Mouse (Mus musculus) heart, adult 2 months (tissue): ENCODE measurements at regions not wholly inside any gene's neighbourhood (a gene's known extent, or its start where the extent isn't known, plus 50 kb on each side); places are given as distances from the start of the nearest gene placed in this dataset.

Source experiments
- CTCF ChIP-seq: fragments of 200-600 bp; IDR thresholded peaks from 2 replicates; pipeline ENCODE4 v1.8.1; 2022; ENCODE audit warnings: antibody characterized with exemption, mild to moderate bottlenecking, moderate library complexity
- EP300 ChIP-seq: fragments of 200-500 bp; IDR thresholded peaks from 2 replicates; pipeline ENCODE4 v1.6.1; 2011; ENCODE audit warnings: low read depth, low read length, control low read depth; ENCODE audit not compliant: insufficient read depth
- POLR2A ChIP-seq: fragments of 200-500 bp; IDR thresholded peaks from 2 replicates; pipeline ENCODE4 v1.6.1; 2011; ENCODE audit warnings: mild to moderate bottlenecking, low read depth, low read length, control low read depth; ENCODE audit not compliant: insufficient read depth

DNA sequence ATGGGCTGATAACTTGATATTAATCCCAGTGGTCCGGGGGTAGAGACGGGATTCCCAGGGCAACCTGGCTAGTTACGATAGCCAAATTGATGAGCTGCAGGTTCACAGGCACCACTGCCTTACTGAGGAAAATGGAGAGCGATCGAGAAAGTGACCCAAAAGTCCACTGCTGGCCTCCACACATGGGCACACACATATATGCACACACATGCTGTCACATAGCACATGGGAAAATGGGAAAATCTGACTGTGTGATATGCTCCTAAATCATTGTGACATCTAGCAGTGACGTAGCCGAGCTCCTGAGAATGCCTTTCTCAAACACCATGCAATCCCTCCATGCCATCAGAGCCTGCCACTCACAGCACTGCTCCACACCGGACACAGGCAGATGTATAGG lies 83.8 kb upstream of the Cpsf6 start:
- no peak for TF ChIP-seq CTCF
- TF ChIP-seq POLR2A = no peak
- TF ChIP-seq EP300 = no peak
